Mouse (Mus musculus): Measurements from ENCODE around the gene Cenph.
"Not testable (repeated sequence)": the region's sequence is repeated elsewhere in the genome, so short reads cannot be mapped to it uniquely, and the experiment has no call there.

DNA sequence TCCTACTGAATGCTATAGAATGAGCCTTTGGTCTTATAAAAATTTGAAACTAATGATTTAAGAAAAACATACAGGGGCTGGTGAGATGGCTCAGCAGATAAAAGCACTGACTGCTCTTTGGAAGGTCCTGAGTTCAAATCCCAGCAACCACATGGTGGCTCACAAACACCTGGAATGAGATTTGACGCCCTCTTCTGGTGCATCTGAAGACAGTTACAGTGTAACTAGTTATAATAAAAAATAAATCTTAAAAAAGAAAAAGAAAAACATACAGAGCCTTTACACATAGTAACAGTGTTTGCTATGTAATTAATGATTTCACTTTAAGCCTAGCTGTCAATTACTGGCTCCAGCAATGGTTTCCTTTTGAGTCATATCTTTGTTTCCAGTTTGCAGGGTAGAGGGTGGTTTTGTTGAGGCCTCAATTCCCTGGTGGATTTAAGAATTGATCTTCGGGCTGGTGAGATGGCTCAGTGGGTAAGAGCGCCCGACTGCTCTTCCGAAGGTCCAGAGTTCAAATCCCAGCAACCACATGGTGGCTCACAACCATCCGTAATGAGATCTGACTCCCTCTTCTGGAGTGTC is 44.1 kb downstream of the Cenph start:
- TF ChIP-seq TAL1, GATA1 (IDR thresholded peaks at IDR 0.05; ENCODE audit: low read length): not testable (repeated sequence)
